Mouse (Mus musculus): Measurements from ENCODE around the gene Prkag2. TPM values are rescaled to one million over a fixed set of nuclear protein-coding genes. Genes with fewer than 3 reads are reported as not detected.

Prkag2 gene
- polyA plus RNA-seq, 1 experiment from 2014 or later: 56.7 TPM

DNA sequence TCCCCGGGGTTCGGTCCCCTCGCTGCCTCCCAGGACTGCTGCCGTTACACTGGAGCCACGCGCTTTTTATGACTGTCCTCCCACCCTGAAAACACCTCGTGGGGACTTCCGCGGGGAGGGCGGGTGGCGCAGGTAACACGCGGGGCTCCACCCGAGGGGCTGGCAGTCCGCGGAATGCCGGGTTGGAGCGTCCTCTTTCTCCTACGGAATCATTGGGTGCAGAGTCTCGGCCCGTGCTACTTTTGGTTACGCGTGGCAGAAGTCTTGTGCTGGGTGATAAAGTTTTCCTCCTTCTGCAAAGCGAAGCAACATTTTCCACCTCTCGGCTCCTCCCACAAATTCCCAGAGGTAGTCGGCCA lies 306 bp downstream of the Prkag2 start:
- Histone ChIP-seq H3K9ac (no peak overlapping the region; the same call in 1 of the 2 replicates), H3K4me1 (peaks cover 27% of the 10 kb centered on the region), H3K36me3 (no peaks in the 10 kb centered on the region), H3K27me3 (peaks cover 57% of the 10 kb centered on the region), H3K27ac (no peak overlapping the region), H3K4me3 (peak overlapping the region; percentile 61), H3K9me3 (replicated peaks) (no peaks in the 10 kb centered on the region), H3K4me2 (replicated peaks) (peak overlapping the region; percentile 100)
- ATAC-seq (ENCODE audit: low FRiP score): no peak
- WGBS: 1% methylated on average over 26 of the region's 26 CpGs

GRCm38 (mm10) chr5:25099367-25100156 lies 880 bp downstream of the Prkag2 start:
- Histone ChIP-seq H3K27ac (no peak overlapping the region), H3K27me3 (peaks cover 57% of the 10 kb centered on the region), H3K4me1 (peaks cover 22% of the 10 kb centered on the region), H3K9ac (peak overlapping the region; percentile 39; the same call in 1 of the 2 replicates), H3K36me3 (no peaks in the 10 kb centered on the region), H3K4me2 (replicated peaks) (peak overlapping the region; percentile 100), H3K4me3 (peak overlapping the region; percentile 61), H3K9me3 (replicated peaks) (no peaks in the 10 kb centered on the region)
- peak; percentile 61 for ATAC-seq (ENCODE audit: low FRiP score)
- 1% methylated on average over 45 of the region's 45 CpGs for WGBS

DNA sequence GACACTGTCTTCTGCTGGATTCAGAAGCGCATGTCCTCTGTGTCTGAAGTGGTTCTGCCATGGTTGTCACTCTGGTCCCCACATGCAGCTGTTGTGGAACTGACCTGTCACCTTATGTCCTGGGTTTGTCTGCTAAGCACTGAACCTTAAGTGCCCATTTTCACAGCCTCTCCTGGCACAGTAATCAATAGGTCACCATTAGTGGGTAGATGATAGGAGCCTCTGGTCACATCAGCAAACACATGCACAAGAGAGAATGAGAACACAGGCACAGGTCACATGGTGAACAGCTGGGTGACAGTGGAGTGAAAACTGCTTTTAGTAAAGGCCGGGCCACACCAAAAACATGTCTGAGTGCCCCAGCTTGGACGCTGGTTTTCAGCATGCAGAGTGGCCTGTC lies 2.6 kb downstream of the Prkag2 start:
- Histone ChIP-seq H3K27me3 (peaks cover 55% of the 10 kb centered on the region), H3K36me3 (no peaks in the 10 kb centered on the region), H3K4me3 (no peak overlapping the region), H3K4me1 (peaks cover 22% of the 10 kb centered on the region), H3K9ac (no peak overlapping the region), H3K9me3 (replicated peaks) (no peaks in the 10 kb centered on the region), H3K27ac (no peak overlapping the region), H3K4me2 (replicated peaks) (no peak overlapping the region)
- 74% methylated on average over 3 of the region's 3 CpGs for WGBS
- ATAC-seq (ENCODE audit: low FRiP score): no peak

GRCm38 (mm10) chr5:25096431-25096830 lies 4.0 kb downstream of the Prkag2 start:
- ATAC-seq (ENCODE audit: low FRiP score): no peak
- H3K27me3 ChIP-seq: peaks cover 45% of the 10 kb centered on the region
- no peak overlapping the region for H3K9ac ChIP-seq
- no peaks in the 10 kb centered on the region for H3K36me3 ChIP-seq
- H3K4me1 ChIP-seq: peaks cover 21% of the 10 kb centered on the region
- WGBS: 77% methylated on average over 4 of the region's 4 CpGs
- no peak overlapping the region for H3K4me2 ChIP-seq (replicated peaks)
- no peak overlapping the region for H3K4me3 ChIP-seq
- no peaks in the 10 kb centered on the region for H3K9me3 ChIP-seq (replicated peaks)
- no peak overlapping the region for H3K27ac ChIP-seq

DNA sequence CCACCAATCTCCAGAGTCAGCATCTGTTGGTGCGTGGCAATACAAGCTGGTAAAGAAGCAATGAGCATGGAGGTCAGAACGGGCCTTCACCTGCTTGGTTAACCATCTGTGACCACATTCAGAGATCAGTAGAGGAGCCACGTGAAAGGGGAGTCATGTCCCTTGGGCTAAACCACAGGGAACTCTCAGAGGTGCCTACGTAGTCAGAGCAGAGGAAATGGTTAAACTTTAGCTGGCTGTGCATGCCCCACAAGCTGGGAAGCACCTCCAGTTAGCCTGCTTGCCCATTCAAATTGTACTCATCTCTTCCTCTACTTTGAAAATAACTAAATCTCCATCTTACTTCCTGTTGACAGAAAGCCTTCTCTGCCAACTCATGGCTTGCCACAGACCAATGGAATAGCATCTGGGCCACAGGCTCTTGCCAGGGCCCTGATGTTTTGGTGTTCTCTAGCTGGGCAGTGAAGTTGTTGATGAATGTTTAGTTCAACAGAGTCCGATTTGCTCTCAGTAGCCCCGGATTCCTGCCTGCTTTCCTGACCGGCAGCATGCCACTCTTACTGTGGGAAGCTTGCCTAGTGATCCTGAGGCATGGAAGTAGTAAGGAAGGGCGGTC lies 7.7 kb downstream of the Prkag2 start:
- ATAC-seq (ENCODE audit: low FRiP score): no peak
- Histone ChIP-seq H3K36me3 (no peaks in the 10 kb centered on the region), H3K27me3 (peaks cover 9% of the 10 kb centered on the region; the same call in 1 of the 2 replicates), H3K9me3 (replicated peaks) (no peaks in the 10 kb centered on the region), H3K27ac (no peak overlapping the region), H3K4me1 (no peaks in the 10 kb centered on the region), H3K4me3 (no peak overlapping the region), H3K4me2 (replicated peaks) (no peak overlapping the region), H3K9ac (no peak overlapping the region)
- 76% methylated on average over 8 of the region's 8 CpGs for WGBS

GRCm38 (mm10) chr5:25089258-25089972 lies 11.0 kb downstream of the Prkag2 start:
- 84% methylated on average over 6 of the region's 6 CpGs for WGBS
- Histone ChIP-seq H3K36me3 (no peaks in the 10 kb centered on the region), H3K27ac (no peak overlapping the region), H3K4me3 (no peak overlapping the region), H3K9ac (no peak overlapping the region), H3K4me2 (replicated peaks) (no peak overlapping the region), H3K9me3 (replicated peaks) (no peaks in the 10 kb centered on the region), H3K27me3 (no peaks in the 10 kb centered on the region), H3K4me1 (no peaks in the 10 kb centered on the region)
- ATAC-seq (ENCODE audit: low FRiP score): no peak

DNA sequence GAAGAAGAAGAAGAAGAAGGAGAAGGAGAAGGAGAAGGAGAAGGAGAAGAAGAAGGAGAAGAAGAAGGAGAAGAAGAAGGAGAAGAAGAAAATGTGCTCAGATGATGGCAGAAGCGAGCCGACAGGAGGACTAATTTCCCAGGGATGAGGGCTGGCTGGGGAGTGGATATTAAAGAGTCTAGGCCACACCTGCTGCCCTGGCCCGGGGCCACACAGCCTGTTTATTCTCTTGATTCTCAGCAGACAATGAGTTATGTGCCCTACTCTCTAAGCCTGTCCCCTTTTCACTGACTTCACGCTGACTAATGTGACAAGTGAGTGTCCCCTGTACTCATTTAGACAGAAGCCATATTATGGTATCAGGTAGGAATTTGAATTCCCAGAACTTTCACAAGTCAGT lies 11.8 kb downstream of the Prkag2 start:
- 64% methylated on average over 4 of the region's 4 CpGs for WGBS

DNA sequence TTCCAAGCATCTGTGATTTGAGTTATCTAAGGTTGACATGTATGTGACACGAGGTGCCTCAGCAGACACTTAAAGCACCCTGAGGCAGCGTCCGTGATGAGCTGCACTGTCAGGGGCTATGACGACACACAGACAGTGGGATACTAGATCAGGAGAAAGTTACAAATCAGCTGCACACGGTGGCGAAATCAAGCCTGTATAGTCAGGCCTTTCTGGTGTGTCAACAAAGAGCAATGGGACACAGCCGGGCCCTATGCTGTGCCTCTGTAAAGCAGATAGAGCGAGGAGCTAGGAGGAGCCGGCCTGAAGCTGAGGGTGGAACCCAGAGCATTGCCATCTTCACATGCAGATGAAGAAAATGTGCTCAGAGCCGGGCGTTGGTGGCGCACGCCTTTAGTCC lies 12.3 kb downstream of the Prkag2 start:
- Histone ChIP-seq H3K27ac (no peak overlapping the region), H3K27me3 (no peaks in the 10 kb centered on the region), H3K4me1 (no peaks in the 10 kb centered on the region), H3K9me3 (replicated peaks) (no peaks in the 10 kb centered on the region), H3K4me3 (no peak overlapping the region), H3K36me3 (no peaks in the 10 kb centered on the region), H3K9ac (no peak overlapping the region), H3K4me2 (replicated peaks) (no peak overlapping the region)
- no peak for ATAC-seq (ENCODE audit: low FRiP score)
- 81% methylated on average over 13 of the region's 13 CpGs for WGBS

More for the DNA sequence above, 11.8 kb downstream of the Prkag2 start:
- Histone ChIP-seq H3K27me3 (no peaks in the 10 kb centered on the region), H3K4me1 (no peaks in the 10 kb centered on the region), H3K9ac (no peak overlapping the region), H3K4me3 (no peak overlapping the region), H3K36me3 (no peaks in the 10 kb centered on the region), H3K9me3 (replicated peaks) (no peaks in the 10 kb centered on the region), H3K4me2 (replicated peaks) (no peak overlapping the region), H3K27ac (no peak overlapping the region)
- ATAC-seq (ENCODE audit: low FRiP score): no peak

DNA sequence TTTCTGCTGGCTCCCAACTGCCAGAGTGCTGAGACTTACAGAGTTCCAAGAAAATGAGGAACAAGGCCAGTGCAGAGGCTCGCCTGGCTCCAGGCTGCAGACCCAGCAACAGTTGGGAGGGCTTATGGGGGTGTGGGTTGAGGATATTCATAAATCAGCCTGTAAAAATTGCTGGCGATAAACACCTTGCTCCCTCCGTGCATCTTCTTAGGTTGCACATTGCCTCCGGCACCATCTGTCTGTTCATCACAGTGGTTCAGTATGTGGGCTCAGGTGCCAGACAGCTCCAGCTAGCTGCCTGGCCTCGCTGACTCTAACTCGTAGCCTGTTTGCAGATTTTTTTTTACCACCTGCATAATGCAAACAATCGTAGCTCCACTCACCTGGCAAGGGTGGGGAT lies 13.4 kb downstream of the Prkag2 start:
- Histone ChIP-seq H3K27me3 (no peaks in the 10 kb centered on the region), H3K4me1 (no peaks in the 10 kb centered on the region), H3K4me3 (no peak overlapping the region), H3K4me2 (replicated peaks) (no peak overlapping the region), H3K9ac (no peak overlapping the region), H3K27ac (no peak overlapping the region), H3K9me3 (replicated peaks) (no peaks in the 10 kb centered on the region), H3K36me3 (no peaks in the 10 kb centered on the region)
- 81% methylated on average over 7 of the region's 7 CpGs for WGBS
- ATAC-seq (ENCODE audit: low FRiP score): no peak

DNA sequence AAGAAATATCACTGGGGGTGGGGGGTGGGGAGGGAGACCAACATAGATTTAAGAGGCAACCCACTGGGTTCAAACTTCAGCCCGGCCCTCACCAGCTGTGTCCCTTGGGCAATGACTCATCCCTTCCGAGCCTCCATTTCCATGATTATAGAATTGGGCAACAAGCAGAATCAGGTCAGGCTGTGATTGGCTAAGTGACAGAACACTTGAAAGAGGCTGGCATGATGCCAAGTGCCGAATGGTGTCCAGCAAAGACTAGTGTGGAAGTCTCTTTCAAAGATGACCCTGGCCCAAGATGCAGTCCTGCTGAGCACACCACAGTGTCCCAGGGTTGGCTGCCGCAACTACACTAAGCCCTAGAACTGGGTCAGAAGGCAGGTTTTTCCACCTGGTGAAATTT lies 14.2 kb downstream of the Prkag2 start:
- H3K27me3 ChIP-seq: no peaks in the 10 kb centered on the region
- ATAC-seq (ENCODE audit: low FRiP score): no peak
- no peak overlapping the region for H3K27ac ChIP-seq
- 52% methylated on average over 4 of the region's 4 CpGs for WGBS
- H3K4me2 ChIP-seq (replicated peaks): no peak overlapping the region
- no peak overlapping the region for H3K4me3 ChIP-seq
- no peaks in the 10 kb centered on the region for H3K4me1 ChIP-seq
- H3K36me3 ChIP-seq: no peaks in the 10 kb centered on the region
- no peak overlapping the region for H3K9ac ChIP-seq
- no peaks in the 10 kb centered on the region for H3K9me3 ChIP-seq (replicated peaks)

DNA sequence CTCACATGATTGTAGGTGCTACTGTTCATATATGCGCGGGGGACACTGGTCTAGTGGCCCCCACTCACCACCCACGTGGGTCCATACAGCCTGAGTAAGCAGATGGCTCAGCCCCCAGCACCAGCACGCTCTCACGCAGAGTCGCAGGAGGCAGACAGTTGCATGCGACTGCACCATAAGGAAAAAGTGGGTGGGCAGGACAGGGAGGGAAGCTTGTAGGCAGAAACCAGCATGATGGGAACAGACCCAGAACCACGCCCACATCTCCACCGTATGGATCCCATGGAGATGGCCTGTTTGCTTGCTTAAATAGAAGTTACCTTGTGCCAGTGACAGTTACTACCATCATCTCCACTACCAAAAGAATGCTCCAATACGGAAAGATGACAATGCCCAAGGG lies 15.3 kb downstream of the Prkag2 start:
- Histone ChIP-seq H3K4me1 (no peaks in the 10 kb centered on the region), H3K27me3 (no peaks in the 10 kb centered on the region), H3K4me2 (replicated peaks) (no peak overlapping the region), H3K27ac (no peak overlapping the region), H3K36me3 (no peaks in the 10 kb centered on the region), H3K9me3 (replicated peaks) (no peaks in the 10 kb centered on the region), H3K4me3 (no peak overlapping the region), H3K9ac (no peak overlapping the region)
- WGBS: 91% methylated on average over 10 of the region's 10 CpGs
- ATAC-seq (ENCODE audit: low FRiP score): no peak

- Histone ChIP-seq H3K4me1 (0 out of 2 replicates have a peak, but pooled peaks cover 2% of the 10 kb centered on the region), H3K27me3 (no peaks in the 10 kb centered on the region), H3K9me3 (replicated peaks) (no peaks in the 10 kb centered on the region), H3K4me2 (replicated peaks) (no peak overlapping the region), H3K9ac (no peak overlapping the region), H3K4me3 (no peak overlapping the region), H3K27ac (no peak overlapping the region), H3K36me3 (no peaks in the 10 kb centered on the region)
- 68% methylated on average over 7 of the region's 7 CpGs for WGBS
- no peak for ATAC-seq (ENCODE audit: low FRiP score)
Measured at GRCm38 (mm10) chr5:25083816-25084215, 16.6 kb downstream of the Prkag2 start.

All from hindbrain, embryonic 12.5 days (tissue).